Mouse (Mus musculus) spleen, postnatal 14 days (tissue): Measurements from ENCODE around the gene Srms.

Source experiments
- DNase-seq, 2 experiments: peaks; one replicate each; pipeline ENCODE4 v3.0.0; 2021 to 2022; ENCODE audit warnings: low spot score in 2 of 2

Srms gene

DNA sequence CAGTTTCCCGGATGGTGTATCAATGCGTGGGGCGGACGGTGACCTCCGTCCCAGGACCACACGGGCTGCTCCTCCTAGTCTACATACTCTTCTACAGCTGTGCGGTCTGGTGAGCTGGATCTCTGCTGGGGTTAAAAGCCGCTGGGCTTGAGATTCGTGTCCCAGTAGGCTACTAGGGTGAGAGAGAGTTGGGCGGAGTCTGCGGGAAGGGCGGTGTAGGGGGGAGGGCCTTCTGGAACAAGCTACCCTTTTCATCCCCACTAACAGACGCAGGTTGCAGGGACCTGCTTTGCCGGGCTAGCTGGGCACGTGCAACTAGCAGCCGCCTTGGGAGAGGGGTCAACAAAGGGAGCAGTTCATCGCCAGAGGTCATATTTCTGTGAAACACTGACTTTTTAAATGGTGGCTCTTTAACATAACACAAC is at the start of gene Srms:
Srms (minus strand) TSS at position 165 of the 425 bp plus-strand sequence.
- no peak for DNase-seq

DNA sequence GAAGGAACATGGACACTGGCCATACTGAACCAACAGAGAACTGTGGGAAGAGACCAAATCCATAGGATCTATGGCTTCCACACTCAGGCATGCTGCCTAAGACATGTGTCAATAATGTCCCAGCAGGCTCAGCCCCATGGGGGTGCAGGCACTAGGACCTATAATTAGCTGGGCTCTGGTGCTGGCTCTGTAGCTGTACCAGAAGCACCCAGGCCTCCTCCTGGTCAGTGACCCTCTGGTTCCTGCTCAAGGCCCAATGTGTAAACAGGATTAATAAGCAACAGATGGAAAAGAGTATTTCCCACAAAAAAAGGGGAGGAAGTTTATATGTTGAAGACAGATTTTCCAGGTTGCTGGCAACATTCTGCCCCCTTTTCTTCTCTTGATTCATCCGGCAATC is 40.3 kb upstream of the Srms start:
- no peak for DNase-seq

DNA sequence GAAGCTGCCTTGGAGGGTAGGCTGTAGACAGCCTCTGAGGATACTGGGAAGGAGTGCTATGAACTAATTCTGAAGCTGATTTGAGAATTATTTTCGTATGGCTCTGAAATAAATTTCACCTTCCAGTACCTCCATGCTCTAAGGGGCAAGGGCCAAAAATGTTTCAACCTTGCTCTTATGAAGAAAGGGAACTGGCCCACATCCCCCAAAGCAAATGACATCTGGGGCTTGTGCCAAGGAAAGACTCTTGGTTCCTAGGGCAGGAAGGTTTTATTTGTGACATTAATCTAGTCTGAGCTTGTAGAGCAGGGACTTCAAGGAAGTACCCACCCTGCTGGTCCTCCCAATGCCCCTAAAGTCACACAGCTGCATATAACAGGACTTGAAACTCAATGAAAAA is 38.9 kb upstream of the Srms start:
- no peak for DNase-seq

DNA sequence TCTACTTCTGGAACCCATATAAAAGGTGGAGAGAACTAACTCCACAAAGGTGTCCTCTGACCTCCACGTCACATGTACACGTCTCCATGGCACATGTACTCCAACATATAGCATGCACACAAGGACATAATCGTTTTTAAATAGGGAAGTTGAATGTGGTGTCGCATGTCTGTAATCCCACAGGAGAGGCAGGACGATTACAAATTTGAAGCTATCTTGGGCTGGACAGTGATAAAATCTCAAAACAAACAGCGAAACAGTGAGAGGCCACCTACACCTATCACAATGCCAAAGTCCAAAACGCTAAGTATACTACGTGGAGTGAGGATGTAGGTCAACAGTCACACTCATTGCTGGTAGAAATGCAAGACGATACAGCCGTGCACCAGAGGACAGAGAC is 36.2 kb upstream of the Srms start:
- DNase-seq, result no peak

DNA sequence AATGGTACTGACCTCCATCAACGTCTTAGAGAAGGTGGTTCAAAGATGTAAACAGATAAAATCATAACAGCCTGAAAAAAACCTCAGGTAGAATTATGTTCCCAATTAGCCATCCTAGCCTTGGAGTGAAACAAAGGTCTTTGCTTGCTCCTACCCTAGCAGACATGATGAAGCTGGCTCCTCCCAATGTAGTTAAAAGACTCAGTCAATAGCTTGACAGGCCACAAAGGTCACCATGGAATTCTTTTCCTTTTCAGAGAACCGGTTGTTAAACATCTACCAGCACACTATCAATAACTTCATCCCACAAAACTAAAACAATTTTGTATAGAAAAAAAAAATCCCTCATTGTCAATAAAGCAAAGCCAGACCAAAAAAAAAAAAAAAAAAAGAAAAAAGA is 32.0 kb upstream of the Srms start:
- no peak for DNase-seq

DNA sequence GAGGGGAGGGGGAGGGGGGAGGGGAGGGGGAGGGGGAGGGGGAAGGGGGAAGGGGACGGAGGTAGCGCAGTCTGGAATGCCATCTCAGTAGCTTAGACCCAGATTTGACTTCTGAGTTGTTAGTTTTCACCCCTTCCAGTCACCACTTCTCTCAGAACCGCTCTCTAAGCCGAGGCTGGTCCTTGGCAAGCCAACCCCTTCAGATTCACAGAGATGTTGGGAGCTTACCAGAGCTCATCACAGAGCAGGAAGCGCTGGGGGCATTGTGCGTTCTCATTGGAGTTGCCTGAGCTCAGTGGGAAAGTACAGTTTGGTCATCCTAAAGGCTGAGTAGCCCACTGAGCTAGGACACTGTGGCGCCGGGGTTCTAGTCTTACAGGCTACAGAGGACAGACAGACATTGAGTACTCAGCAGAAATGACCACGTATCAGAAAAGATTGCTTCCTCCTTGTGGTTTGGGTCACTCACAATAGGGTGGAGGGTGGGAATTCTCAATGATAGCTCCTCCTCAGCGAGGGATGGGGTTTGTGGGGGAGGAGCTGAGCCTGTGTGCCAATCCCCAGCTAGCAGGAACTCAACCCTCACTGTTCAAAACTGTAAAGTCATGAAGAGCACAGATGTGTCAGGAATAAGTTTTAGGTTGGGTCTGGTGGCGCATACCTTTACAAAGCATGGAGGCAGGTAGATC is 30.9 kb upstream of the Srms start:
- DNase-seq, result no peak

DNA sequence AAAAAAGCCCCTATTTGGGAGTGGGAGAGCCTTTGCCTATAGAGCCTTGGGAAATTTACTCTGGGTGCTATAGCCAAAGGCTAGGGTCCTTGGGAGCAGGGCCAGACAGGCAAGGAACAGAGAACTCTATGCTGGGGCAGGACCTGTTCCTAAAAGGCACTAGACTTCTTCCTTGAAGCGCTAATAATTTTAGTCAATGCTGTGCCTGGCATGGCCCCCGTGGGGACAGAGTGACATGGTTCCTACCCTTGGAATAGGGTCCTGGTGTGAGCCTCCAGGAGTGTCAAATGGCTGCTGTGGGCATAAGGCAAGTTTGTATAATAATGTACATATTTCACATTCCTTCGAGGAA is 29.3 kb upstream of the Srms start:
- DNase-seq, result no peak

DNA sequence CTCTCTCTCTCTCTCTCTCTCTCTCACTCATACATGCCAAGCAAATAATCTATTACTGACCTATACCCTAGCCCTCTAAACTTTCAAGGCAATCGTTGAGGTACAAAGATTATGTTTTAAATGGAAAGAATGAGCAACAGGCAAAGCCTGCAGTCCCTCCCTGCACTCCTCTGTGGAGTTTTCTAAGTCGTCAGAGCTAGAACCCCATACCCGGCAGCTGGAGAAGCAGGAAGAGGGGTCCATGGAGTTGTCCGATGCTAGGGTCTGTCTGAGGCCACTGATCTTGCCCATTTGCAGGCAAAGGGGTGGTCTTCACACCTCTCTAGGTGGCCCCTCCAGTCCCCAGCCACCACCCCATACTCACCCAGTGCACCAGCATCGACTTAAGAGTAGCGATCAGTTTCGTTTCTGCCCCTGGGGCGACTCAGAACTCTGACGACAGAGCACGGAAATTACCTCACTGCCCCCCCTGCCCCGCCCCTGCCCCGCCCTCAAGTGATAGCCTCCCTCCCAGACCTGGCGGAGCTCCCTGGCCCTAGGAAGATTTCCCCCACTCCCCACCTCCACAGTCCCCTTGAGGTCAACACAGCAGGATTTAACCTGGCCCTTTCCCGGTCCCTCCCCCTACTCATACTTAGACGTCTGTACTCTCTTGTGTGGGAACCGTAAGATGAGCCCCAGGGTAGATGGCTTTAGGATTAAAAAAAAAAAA is 28.8 kb upstream of the Srms start, which contains the start of gene Helz2:
Helz2 (minus strand) TSS at position 426 of the 712 bp plus-strand sequence.
- peak in 1 of 2 experiments; percentile 45 for DNase-seq

DNA sequence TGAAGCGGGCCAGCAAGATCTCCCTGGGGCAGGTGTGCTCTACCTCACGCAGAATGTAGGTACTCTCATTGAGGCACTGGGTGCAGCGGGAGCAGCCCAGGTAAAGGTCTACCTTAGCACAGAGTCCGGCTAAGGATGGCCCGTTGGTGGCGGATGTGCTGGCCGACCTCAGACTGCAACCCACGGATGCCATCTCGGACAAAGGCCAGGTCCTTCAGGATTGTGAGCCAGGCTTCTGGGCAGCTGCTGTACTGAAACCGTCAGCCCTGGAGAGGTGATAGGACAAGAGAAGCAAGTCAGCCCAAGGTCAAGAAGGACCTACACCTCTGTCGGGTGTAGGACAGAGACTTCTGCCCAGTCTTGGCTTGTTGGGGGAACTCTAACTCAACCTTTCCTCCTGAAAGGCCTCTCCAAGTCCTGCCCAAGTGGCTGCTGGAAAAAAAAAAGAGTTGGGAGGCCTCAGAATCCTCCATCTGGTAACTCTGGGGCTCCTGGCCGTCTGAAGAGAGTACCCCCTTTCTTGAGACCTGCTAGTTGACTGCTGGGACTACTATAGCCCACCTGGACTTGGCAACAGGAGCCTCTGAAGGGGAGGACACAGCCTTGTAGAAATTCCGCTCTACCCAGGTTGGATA is 27.9 kb upstream of the Srms start:
- no peak for DNase-seq

DNA sequence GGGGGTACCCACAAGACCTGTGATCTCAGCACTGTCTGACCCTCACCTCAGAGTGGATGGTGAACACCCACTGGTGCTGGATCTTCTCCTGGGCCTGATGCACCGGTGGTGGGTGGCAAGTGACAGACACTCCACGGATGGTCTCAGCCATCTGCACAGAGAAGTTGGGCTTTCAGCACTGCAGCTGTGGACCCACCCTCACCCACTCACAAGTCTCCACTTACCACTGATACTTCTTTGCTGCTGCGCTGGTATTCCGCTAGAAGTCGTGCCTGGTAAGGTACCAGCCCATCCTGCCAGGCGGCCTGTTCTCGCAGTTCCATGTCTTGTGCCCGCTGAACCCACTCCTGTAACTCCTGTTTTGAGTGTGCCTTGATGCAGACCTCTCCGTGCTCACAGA is 26.3 kb upstream of the Srms start:
- no peak for DNase-seq

DNA sequence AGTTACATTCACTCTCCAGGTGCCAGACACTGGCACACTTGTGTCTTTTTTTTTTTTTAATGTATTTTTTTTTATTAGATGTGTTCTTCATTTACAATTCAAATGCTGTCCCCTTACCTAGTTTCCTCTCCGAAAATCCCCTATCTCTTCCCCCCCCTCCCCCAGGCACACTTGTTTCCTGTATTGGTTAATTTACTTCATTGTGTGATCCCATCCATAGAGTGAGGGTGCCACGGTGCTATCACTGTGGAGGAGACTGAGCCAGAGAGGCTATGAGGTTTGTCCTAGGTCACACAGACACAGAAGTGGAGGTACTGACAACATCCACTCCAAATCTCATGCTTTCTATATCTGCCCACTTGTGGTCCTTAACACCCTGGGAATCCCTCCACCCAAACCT is 25.9 kb upstream of the Srms start:
- no peak for DNase-seq

DNA sequence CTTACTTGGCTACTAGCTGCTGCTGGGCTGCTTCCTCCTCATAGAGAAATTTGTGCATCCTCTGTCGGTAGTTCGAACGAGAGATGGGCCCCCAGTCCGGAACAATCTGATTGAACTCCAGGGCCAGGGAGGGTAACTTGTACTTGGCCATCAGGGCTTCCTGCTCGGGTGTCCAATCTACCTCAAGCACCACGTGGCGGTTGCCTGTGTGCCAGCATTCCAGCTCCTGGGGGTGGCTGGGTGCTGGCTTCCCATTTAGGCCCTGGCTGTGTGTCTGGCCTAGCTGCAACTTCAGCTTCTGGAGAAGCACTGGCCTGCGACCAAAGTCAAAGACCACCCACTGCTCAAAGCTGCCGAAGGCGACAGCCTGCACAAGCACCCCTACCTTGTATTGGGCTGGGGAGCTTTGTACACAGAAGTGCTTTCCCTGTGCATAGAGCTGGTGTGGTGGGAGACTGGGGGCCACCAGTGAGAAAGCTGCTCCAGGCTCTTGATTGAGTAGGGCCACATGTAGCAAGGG is 25.2 kb upstream of the Srms start:
- DNase-seq, result no peak

DNA sequence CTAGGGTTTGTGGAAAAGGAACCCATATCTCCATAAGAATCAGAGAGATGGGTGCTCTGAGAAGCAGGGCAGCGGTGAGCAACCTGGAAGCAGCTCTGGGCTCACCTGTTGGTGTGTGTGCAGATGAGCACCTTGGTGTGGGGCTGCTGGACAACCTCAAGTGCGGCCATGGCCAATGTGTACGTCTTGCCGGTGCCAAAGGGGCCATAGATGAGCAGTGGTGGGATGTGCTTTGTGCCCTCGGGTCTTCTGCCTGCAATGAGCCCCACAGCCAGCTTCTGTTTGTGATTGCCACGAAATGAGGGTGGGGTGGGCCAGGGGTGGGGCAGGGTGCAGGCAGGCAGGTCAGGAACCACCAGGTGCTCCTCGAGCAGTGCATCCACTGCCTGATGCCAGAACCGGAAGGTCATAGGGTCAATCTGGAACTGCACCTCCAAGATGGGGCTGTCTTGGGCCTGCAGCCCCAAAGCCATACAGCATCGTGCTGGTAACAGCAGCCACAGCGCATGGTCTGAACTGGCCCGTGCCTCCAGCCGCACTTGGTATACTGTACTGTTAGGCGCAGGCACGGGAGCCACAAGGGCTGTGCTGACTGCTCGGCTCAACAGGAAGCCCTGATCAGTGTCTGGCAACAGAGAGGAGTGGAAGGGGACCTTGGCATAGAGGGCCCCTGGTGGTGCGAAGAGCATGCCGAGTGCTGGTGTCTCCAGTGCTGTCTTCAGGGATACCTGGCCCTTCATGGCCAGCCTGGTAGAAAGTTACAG is 24.4 kb upstream of the Srms start:
- no peak for DNase-seq

DNA sequence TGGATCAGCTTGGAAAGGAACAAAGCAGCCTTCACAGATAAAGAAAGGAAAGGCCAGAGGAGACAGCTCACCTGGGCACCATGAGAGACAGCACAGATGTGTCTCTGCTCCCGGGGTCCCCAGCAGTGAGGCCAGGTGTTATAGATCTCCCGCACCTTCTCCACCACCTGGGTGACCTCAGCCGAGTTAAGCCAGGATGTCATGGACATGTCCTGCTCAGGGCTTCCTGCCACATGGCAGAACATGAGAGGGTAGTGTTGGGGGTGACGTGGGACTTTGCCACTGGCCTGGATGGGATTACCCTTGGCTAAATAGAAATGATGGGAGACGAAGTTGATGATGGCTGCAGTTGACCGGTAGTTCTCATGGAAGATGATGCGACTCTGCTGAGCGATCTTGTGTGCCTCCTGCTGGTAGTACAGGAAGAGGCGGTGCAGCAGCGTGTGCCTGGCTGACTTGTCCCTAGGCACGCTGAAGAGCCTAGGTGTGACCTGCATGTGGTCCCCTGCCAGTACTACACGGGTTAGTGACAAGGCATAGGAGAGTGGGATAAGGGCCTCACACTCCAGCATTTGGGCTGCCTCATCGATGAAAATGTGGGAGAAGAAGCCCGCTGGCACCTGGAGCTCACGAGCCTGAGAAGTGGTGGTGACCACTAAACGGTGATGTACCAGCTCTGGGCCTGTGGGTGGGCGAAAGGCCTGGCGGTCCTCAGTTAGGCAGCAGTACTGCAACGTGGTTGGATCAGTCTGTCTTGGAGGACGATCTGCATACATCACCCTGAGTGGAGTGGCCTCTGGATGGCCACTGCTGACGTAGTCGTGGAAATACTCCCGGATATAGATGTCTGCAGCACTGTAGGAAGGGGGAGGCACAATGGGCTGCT is 22.9 kb upstream of the Srms start:
- no peak for DNase-seq

DNA sequence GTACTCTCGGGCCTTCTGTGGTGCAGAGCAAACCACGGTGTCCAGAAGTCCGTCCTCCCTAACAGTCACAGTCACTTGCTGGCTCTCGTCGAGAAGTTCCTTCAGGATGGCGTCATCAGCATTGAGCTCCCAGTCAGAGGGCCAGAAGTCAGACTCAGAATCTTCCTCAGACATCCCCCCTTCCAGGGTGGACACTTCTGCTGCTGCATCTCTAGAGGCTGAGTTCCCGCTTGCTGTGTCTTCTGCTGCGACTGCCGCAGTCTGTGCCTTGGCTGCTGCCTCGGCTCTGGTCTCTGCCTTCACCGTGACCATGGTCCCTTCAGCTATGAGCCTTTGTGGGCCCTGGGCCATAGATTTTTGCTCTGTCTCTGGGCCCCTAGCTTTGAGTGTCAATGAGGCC is 21.7 kb upstream of the Srms start:
- DNase-seq, result no peak

DNA sequence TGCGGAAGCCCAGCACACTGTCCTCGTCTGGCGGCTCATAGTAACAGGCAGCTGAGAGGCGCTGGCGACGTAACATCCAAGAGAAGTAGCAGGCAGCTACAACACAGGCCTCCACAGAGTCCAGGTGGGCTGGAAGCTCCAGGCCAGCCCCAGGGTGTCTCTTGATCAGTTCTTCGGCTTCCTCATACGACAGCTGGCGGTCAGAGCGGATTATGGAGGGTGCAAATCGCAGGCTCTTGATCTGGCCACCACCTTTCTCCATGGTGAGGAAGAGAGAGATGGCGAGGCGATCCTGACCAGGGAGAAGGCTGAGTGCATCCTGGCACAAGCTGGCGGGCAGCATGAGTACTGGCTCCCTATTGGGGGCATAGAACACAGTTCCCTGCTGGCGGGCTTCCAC is 20.5 kb upstream of the Srms start:
- no peak for DNase-seq

DNA sequence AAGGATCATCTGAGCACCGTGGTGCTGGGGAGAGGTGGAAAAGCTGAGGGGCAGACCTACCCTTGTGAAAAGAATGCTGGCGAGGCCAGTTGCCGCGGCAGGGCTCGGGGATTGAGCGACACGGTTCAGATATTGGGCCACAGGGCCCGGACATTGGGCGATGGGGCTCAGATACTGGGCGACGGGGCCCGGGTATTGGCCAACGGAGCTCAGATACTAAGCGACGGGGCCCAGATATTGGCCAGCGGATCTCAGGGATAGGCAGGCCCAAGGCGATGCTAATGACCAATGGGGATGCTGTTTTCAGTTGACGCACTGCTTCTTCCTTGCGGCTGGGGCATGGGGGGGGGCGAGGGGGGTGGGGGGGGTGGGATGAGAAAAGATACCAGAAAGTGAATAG is 18.2 kb upstream of the Srms start:
- no peak for DNase-seq

DNA sequence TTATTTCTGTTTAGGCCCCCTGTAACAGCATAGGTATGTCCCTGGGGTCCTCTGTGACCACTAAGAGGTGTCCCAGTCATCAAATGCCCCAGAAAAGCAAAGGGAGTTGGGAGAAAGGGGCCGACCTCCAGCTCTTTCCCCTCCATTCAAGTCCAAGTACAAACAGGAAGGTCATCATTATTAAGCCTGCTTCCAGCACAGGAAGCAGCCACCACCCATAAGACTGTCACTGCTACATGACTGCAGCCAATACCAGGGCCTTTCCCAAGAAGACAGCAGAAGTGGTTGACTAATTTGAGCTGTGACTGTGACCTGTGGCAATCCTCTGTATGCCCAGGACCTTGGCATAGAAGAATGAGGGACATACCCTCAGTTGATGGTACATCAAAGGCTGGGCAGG is 15.3 kb upstream of the Srms start:
- DNase-seq, result no peak

DNA sequence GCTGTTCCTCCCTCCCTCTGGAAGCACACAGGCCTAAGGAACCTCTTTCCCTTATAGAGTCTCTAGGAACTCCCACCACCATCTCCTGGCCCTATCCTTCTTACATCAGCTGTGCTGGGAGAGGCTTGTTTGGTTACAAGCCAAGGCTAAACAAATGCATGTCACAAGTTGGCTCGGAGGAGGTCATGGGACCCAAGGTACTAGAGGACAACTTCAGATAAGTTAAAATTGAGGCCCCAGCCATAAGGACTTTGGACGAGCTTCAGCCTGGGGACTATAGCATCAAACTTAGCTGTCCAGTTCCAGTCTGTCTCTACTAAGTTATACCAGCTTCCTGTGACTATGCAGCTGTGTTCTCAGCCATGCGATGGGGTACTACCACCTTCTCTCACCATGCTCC is 14.1 kb upstream of the Srms start:
- no peak for DNase-seq

DNA sequence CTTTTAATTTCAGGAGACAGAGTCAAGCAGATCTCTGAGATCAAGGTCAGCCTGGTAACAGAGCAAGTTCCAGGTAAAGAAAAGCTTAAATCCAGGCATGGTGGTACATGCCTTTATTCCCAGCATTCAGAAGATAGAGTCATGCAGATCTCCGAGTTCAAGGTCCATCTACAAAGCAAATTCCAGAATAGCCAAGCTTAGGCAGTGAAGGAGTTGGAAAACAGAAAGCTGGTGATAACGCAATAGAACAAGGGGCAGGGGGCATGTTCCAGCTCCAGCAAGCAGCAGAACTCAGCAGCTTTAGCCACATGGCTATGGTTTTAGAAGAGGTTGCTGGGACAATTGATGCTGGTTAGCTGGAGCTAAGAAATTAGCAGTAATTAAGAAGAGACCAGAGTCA is 12.0 kb upstream of the Srms start:
- DNase-seq, result no peak

DNA sequence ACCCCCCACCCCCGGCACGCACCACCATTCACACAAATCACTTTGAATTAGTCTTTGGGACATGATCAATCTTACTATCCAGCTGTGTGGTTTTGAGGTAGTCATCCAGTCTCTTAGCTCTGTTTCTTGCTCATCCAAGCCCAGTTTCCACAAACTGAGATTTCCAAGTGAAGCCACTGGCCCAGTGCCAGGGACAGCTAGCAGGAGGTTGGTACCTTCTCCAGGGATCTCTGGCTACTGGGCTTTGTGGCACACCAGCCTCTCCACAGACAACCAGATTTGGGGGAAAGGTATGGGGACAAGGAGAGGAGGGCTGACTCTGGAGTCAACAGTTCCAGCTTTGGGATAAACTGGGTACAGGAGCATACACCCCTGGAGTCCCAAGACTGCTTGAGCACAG is 7.4 kb upstream of the Srms start:
- DNase-seq, result no peak
